Mouse (Mus musculus) regulatory T cell (primary cell): ENCODE measurements around the gene Gtpbp10.

Source experiments
- in situ Hi-C: fragments of 300-600 bp; cut with MboI, MseI; formaldehyde crosslinking; loops from one replicate; pipeline ENCODE4 v1.15.1; 2025; ENCODE audit warnings: high pct_unique_total_duplicates

The Gtpbp10 gene

DNA sequence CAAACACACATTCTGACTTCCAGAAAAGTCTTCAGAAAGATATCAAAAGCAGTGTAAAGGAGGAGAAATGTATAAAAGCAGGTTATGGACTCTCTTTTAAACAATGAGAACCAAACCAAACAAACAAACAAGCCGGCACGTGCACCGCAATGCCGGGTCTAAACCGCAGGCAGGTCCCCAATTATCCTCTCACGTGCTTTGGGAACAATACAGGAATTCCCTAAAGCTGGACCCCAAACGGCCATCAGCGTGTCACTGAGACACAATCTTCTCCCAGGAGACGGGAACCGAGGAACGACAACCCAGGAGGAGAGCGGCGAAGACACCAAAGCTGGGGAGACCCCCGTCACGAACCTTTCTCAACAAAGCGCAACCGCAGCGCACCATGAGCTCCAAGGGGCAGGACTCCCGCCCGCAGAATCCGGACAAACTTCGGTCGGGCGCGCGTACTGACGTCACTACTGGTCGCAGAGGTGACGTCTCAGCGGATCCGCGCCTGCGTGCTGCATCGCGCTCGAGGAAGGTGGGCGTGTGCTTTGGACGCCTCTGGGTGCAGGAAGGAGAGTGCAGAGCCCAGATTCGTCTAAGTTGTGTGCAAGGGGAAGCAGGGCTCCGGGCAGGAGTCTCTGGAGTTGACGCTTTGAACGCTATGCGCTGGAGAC is at the start of gene Gtpbp10:
Gene Gtpbp10, minus strand, starts transcription at position 460 of the 662 bp plus-strand sequence.
- in situ Hi-C loops, result no loop called here

DNA sequence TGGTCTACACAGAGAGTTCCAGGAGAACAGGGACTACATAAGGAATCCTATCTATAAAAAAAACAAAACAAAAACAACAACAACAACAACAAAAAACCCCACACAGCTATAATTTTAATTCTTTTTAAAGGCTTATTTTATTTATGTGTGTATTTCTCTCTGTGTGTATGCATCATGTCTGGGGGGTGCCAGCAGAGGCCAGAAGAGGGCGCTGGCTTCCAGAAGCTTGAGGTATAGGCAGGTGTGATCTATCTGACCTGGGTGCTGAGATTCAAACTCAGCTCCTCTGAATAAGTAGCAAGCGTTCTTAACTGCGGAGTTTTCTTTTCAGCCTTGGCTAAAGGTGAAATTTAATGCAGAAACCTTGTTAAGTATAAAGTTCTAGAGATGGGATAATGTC is 28.3 kb upstream of the Gtpbp10 start:
- in situ Hi-C loops, result no loop called here

DNA sequence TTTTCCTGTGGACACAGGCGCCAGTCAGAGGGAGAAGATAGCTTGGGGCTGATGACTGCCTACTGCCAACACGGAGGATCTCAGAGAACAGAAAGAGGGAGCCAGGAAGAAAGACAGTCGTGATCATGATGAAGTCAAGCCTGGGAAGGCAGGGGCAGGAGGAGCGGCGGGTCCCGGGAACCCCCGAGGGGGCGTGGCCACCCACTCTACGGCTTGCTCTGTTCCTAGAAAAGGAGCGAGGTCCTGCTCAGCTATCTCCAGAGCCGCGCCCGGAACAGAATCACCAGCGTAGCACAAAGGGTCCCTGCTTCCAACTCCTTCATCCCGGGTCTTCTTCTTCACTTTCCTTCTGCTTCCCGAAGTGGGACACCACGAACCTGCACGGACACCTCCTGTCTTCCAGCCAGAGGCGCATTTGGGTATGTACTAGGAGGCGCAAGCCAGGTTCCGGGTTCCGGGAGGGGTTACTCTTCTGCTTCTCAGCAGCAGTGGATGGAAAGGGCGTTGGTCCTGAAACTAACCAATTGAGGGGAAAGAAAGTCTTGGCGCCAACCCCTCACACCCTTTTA is 14.5 kb upstream of the Gtpbp10 start, which contains the start of gene Gm8773:
Gene Gm8773, plus strand, starts transcription at position 51 of the 569 bp plus-strand sequence.
- in situ Hi-C loops, result no loop called here

- in situ Hi-C loops, result no loop called here
These were observed 3.1 kb upstream of the Gtpbp10 start for GRCm38 (mm10) chr5:5562435-5562834.

GRCm38 (mm10) chr5:5561041-5561706 is 1.8 kb upstream of the Gtpbp10 start:
- in situ Hi-C loops, result no loop called here

- in situ Hi-C loops, result no loop called here
These were observed 460 bp upstream of the Gtpbp10 start for GRCm38 (mm10) chr5:5559798-5560197.

GRCm38 (mm10) chr5:5551110-5551509 is 8.2 kb downstream of the Gtpbp10 start:
- in situ Hi-C loops, result no loop called here

GRCm38 (mm10) chr5:5540385-5540784 is 19.0 kb downstream of the Gtpbp10 start:
- in situ Hi-C loops, result no loop called here

DNA sequence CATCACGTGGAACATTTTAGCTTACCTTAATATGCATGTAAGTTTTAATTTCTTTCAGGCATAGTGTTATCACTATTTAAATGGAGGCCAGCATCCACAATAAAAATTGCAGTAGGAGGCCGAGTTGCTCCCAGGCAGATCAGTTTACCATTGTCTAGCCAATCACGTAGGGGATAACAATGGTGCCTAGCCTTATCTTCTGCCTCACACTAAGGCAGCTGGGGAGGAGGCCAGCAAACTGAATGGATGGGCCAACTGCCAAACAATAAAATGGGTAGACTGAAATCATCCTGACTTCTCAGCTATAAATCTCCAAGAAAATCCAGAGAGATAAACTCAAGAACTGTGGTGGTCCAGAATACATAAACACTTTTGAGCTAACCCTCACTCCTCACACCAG is 19.6 kb downstream of the Gtpbp10 start:
- in situ Hi-C loops, result no loop called here

DNA sequence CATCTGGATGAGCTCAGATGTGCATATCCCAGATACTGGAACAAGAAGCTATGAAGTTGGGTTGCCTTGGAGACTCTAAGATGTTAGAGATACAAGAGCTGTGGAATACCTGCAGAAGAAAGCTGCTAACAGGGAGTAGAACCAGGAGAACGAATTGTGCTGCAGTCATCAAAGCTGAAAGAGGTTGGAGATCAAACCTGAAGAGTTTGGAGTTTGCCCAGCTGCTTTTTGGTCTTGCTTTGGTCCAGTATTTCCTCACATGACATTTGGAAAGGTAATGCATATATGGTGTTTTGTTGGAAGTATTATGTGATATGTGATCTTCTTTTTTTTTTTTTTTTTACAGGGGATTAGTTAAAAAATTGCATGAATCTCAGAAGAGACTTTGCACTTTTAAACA is 23.2 kb downstream of the Gtpbp10 start:
- in situ Hi-C loops, result no loop called here

GRCm38 (mm10) chr5:5533656-5534420 is 25.5 kb downstream of the Gtpbp10 start:
- in situ Hi-C loops, result no loop called here

DNA sequence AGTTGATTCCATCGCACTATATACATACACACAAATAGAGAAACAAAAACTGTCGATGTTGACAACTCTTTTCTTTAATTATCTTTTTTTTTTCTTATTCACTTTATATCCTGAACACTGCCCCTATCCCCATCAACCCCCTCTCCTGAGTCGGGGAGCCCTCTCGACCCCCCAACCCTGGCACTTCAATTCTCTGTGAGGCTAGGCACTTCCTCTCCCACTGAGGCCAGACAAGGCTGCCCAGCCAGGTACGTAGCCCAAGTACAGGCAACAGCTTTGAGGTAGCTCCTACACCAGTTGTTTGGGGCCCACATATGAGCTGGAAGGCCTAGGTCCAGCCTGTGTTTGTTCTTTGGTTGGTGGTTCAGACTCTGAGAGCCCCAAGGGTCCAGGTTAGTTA is 43.9 kb downstream of the Gtpbp10 start:
- in situ Hi-C loops, result no loop called here

DNA sequence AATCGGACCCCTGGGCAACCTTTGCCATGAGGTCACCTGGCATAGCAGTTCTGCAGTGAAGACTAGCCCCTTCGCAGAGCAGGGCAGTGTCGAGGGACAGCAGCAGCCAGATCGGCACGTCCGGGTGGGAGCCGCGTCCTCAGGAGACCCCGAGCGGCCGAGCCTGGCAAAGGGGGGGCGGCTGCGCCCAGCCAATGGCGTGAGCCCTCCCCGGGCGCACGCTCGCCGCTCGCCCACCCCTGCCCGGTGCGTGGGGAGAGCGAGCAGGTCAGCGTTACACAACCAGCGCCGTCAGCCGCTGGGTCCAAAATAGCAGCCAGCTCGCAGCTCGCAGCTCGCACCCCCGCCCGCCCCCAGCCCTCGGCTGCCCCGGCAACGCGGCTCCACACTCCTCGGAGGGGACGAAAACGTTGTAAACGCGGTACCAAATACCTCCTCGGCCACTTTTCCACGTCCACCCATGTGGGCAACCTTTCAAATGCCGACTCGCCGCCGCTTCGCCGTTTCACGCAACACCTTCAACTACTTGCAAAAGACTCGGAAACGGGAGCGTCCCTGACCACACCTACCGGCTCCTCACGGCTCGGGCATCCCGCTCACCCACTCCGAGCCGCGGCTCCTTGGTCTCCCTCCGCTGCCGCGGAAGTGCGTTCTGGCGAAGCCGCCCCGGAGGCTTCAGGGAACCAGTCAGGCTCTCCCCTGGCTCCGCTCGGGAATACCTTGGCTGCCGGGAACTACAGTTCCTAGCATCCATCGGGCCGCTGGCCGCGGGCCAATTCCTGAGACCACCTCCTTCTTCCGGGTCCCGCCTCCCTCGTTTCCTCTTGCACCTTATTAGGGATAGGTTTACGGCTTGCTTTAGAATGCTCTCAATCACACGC is 44.9 kb downstream of the Gtpbp10 start, which contains the start of gene Cldn12:
Gene Cldn12, minus strand, starts transcription at position 763 of the 881 bp plus-strand sequence.
- in situ Hi-C loops, result no loop called here

DNA sequence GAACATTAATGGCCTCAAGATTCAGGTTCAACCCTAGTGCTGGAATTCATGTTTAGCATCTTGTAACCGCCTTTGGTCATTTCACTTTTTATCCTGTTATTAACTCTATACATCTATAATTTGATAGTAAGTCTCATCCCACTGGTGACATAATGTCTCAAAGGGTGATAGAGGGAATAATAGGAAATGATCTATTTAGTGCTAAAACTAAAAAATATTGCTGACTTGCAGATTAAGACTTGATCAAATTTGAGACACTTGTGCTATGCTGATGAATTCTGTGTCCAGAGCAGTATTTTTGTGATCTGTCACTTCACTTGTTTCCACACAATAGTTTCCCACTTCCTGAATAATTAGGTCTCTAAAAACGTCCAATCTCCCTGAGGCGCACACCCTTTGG is 47.9 kb downstream of the Gtpbp10 start:
- in situ Hi-C loops, result no loop called here

- in situ Hi-C loops, result no loop called here
These were observed 48.3 kb downstream of the Gtpbp10 start for GRCm38 (mm10) chr5:5510989-5511388.

- in situ Hi-C loops, result no loop called here
These were observed 48.9 kb downstream of the Gtpbp10 start for GRCm38 (mm10) chr5:5510304-5510887.

GRCm38 (mm10) chr5:5508231-5508630 is 51.1 kb downstream of the Gtpbp10 start:
- in situ Hi-C loops, result no loop called here

- in situ Hi-C loops, result no loop called here
These were observed 51.6 kb downstream of the Gtpbp10 start for GRCm38 (mm10) chr5:5507701-5508225.

- in situ Hi-C loops, result no loop called here
These were observed 54.9 kb downstream of the Gtpbp10 start for GRCm38 (mm10) chr5:5504456-5504855.

DNA sequence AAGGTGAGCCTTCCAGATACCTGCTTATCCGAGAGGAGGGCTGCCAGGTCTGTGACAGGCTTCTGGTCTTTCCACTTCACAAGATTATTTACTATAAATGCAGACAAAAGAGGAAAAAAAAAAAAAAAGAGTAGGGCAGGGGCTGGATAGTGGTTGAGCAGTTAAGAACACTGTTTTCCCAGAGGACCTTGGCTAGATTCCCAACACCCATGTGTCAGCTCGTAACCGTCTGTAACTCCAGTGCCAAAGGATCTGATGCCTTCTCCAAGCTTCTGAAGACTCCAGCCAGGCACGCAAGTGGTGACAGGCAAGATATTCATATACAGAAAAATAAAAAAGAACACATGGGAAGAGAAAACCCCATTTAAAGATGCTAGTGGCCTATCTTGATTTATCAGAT is 56.0 kb downstream of the Gtpbp10 start:
- in situ Hi-C loops, result no loop called here

- in situ Hi-C loops, result no loop called here
These were observed 57.8 kb downstream of the Gtpbp10 start for GRCm38 (mm10) chr5:5501583-5501982.
